Mouse (Mus musculus) ES-CJ7 (cell line): ENCODE measurements around the gene Nat9.

Source experiments
- DNase-seq: peaks from one replicate; pipeline ENCODE4 v3.0.0; 2011; ENCODE audit warnings: low read depth, low spot score

The Nat9 gene

DNA sequence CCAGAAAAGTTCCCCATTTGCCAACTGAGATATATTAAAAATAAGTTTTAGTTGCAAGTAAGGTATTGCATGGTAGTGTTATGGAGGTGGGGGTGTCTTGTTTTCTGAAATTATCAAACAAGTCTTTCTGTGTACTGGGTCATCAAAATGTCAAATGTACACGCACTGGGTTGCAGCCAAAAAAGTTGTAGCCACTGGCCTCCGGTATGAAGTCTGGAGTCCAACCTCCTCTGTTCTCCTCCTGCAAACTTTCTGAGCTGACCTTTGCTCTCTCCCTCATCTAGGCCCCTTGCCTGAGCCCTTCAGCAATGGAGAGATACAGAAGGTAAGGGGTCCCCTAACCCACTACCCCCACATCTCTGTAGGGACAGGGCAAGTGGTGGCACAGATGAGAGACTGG lies 8.9 kb downstream of the Nat9 start:
- no peak for DNase-seq

DNA sequence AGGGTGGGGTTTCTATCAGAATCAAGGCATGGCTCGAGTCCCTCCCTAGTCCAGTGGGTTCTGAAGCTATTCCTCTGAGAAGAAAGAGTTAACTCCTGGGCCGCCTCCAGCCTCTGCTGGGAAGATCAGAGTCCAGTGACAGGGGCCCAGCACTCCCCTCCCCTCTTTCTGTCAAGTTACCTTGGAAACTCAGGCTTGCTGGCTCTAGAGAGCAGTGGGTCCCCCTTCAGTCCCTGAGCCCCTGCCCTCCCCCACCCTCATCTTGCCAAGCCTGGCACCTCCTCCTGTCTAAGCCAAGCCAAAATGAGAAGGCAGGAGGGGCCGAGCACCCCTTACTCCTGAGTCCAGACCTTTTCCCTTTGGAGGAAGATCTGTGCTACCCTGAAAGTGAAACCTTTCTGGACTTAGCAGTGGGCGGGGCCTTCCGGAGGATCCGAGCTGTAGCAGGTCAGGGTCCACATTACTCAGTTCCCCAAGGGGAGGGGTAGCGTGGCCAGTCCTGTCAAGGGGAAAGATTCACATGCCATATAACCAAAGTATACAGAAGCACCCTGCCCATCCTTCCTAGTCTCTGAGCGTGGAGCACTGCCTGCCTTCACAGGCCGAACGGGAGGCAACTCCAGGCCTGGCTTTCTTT lies 10.0 kb downstream of the Nat9 start:
- no peak for DNase-seq

DNA sequence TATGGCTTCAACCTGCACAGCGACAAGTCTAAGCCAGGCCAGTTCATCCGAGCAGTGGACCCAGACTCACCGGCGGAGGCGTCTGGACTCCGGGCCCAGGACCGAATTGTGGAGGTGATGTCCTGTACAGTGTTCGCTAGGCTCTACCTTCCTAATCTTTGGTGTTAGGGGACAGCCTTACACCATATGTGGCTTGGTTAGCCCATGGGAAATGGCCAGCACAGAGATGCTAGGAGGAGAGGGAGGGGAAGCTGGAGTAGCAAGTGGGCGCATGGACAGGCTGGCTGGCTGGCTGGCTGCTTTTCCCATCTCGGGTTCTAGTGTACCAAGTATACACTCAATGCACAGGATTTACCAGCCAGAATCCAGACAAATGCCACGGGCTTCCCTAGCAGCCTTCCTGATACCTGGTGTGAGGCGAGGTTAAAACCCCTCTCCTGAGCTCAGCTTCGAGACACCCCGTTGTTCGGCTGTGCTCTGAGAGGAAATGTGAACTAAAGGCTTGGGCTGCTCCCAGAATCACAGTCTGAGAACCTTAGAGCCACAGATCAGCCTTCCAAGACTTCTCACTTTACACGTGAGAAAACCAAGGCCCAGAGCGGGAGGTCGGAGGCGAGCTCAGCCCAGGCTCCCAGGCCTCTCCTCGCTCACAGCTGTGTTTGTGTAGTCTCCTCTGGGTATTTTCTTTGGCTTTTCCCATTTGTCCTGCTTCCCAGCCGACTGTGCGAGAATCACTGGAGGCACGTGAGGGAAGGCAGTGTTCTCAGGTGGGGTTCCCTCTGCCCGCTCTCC lies 11.1 kb downstream of the Nat9 start:
- no peak for DNase-seq

DNA sequence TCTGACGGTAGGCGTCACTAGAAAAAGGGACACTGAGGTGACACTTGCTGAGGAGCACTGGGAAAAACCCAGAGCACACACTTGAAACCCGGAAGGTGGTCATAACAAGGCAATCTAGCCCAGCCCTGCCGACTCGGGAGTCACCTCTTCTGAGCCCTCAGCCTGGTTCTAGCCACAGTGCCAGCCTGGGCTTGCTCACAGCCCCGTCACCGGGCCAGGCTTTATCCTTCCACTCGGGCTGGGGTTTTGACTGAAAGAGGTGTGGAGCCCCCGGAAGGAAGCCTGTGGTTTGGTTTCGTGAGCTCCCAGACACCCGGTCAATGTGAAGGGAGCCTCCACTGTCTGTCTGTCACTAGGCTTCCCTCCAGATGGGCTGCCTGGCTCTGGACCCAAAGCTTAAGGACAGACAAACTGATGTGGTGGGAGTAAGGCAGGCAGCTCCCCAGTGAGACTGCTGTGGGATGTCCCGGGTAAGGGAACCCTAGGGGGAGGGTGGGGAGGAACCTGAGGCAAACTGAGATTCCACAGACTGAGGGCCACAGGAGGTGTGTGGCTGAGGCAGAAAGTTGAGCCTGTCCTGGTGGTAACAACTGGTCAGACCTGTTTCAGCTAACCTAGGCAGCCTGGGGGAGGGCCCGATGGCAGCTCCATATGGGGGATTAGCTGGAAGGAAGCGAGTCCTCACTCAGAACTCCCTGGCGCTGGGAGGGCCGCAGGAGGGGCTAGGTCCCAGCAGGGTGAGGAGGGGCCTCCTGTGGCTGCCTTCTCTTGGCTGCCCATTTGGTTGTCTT lies 13.9 kb downstream of the Nat9 start:
- DNase-seq: peak; percentile 36

GRCm38 (mm10) chr11:115172825-115173287 lies 14.8 kb downstream of the Nat9 start:
- peak; percentile 72 for DNase-seq

DNA sequence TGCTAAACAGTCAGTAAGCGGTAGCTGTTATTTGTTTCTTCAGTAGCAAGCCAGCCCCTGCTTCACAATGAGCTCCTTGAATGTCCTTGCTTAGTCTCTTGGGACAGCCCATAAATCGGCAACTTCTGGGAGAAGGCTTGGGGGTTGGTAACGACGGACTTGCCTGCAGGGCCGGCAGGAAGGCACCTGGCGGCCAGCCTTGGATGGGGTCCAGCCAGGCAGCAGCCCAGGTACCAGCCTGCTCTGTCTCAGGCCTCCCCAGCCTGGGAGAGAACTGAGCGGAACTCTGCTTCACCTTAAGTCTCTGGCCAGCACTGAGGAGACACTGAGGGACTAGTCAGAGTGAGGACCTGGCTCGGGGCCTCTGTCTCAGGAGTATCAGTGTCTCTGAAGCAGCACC lies 16.5 kb downstream of the Nat9 start:
- no peak for DNase-seq

DNA sequence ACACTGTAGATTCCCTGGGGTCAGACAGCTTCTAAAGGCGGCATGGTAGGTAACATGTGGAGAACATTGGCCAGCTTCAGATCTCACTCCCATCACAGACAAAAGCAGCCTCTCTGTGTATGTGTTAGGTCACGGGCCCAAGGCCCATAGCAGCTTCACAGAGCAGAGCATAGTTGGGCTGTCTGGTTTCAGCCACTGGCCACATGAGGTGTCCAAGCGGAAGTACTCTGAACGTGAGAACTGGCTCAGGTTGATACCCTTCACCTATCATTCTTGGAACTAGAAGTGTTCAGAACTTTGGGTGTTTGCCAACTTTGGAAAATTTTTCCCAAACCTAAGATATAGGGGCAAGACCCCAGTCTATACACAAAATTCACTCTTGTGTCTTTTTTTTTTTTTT lies 18.2 kb downstream of the Nat9 start:
- no peak for DNase-seq

DNA sequence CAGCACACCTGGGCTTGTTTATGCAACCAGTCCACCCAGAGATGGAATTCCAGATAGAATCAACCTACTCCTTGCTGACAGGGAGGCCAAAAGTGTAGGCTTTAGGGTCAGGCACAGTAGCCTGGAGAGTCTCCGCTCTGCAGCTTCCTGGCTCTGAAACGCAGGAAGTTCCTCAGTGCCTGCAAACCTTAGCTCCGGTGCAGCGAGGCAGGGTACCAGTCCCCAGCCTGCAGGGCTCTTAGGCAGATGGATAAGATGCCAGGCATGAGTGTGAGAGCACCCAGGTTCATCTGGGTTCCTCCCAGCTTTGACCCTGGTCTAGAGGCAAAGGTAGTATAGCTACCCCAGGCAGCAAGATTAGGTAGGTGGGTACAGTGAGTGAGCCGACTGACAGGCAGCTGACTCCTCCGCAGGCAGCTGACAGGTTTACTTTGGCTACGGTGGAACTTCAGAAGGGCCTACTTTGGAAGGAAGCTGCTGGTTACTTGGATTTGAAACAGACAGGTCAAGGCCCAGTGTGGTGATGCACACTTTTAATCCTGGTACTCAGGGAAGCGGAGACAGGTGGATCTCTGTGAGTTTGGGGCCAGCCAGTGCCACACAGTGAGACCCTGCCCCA lies 19.9 kb downstream of the Nat9 start:
- no peak for DNase-seq

DNA sequence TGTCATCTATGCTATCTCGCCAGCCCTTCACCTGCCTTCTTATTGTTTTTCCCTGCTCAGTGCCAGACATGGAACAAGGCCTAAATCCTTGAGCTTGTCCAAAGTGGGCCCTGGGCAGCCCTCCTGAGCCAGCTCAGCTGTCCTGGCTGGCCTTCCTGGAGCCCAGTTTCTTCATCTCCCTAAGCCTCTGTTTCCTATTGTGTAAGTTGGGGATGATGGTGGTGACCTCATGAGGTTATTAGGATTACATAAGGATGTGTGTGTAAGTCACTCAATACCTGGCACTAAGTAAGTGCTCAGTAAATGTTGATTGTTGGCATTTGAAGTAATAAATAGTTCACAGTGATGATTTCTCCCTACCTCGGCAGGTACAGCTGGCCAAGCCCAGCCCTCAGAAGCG lies 20.9 kb downstream of the Nat9 start:
- no peak for DNase-seq

DNA sequence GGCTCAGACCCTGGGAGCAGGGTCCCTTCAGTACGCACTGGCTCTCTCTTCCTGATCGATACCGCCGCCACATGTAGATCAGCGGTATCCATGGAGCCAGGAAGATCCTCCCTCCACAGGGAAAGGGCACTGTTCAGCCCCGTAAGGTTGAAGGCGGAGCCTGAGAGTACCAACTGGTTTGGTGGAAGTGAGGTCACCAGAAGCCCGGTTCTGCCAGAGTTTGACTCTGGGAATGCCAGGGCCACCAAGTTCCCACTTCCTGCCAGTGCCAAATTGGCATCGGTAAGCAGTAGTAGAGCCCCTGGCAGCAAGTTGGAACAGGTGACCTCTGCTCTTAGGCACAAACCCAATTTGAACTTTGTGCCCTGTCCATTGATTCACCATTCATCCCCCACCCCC lies 22.7 kb downstream of the Nat9 start:
- peak; percentile 50 for DNase-seq

- DNase-seq: peak; percentile 46
These were observed 23.2 kb downstream of the Nat9 start for GRCm38 (mm10) chr11:115164341-115164975.

GRCm38 (mm10) chr11:115163568-115164150 lies 24.0 kb downstream of the Nat9 start:
- DNase-seq: peak; percentile 65

DNA sequence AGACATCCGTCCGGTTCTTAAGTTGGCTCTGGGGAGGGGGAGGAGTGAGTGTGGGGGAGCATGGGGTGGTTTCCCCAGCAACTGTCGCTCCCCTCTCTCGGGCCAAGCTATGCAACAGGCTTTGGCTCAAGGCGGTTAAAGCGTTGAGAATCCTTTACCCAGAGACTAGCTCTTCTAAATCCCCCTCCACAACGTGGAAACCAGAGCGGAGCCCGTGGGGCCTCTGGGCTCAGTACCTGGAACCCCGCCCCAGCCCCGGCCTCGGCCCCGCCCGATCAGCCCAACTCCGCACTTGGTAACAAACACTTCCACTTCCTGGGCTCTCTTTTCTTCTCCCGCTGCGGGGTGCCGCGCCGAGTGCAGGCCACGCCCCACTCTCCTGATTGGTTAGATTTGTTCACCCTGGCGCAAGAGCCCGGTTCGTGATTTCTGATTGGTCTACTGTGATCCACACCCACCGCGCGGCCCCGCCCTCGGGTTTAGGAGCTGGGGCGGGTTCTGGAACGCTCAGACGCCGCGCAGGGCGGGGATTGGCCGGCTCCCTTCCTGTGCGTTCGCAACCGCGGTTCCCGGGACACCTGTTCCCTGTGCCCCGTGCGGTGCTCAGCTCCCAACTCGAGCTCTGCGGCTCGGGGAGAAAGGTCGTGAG lies 24.7 kb downstream of the Nat9 start, which contains the start of gene Slc9a3r1:
Gene Slc9a3r1 (plus strand): TSS at position 510 of the 649 bp plus-strand sequence.
- peak; percentile 99 for DNase-seq

DNA sequence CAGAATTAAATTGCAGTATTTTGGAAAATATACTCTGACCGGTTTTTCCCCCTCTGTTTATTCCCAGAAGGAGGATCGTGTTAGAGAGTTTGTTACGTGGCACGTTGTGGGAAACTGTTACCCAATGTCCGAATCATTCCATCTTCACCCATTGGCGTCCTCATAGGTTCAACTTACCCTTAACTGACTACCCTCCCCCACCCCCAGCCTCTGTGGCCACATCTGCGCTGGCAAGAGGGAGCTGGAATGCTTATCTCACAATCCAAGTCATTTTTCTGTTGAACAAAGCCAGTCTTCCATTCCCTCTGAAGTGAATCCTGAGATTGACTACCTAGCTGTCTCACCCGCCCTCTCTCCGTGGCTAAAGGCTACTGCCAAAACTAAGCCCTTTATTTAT lies 25.5 kb downstream of the Nat9 start:
- no peak for DNase-seq

DNA sequence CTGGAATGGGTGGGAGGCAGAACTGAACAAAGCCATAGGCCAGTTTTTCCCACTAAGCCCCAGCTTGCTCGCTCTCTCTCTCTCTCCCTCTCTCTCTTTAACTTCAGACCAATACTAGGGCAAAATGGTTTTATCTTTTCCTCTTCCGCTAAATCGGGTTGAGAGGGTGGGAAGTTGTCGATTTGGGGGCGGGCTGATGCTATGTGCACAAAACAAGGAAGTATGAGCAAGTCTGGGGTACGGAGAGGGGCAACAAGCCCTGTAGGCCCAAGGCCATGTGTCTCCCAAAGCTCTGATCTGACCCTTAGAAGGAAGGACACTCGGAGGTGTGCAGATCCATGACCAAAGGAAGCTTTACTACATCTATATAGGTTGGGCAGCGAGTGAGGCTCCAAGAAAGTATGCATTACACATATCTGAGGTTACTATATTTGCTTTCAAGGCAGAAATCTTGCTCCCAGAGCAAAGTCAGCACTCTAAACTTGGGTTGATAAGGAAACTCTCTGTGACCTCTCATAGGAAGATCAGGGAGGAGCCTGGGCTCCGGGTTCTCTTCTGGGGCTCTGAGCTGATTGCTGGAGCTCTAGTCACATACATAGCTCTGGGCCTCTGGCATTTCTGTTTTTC lies 26.0 kb downstream of the Nat9 start:
- no peak for DNase-seq

GRCm38 (mm10) chr11:115160883-115161577 lies 26.6 kb downstream of the Nat9 start:
- DNase-seq: peak; percentile 73

- peak; percentile 87 for DNase-seq
These were observed 27.5 kb downstream of the Nat9 start for GRCm38 (mm10) chr11:115160016-115160797.

DNA sequence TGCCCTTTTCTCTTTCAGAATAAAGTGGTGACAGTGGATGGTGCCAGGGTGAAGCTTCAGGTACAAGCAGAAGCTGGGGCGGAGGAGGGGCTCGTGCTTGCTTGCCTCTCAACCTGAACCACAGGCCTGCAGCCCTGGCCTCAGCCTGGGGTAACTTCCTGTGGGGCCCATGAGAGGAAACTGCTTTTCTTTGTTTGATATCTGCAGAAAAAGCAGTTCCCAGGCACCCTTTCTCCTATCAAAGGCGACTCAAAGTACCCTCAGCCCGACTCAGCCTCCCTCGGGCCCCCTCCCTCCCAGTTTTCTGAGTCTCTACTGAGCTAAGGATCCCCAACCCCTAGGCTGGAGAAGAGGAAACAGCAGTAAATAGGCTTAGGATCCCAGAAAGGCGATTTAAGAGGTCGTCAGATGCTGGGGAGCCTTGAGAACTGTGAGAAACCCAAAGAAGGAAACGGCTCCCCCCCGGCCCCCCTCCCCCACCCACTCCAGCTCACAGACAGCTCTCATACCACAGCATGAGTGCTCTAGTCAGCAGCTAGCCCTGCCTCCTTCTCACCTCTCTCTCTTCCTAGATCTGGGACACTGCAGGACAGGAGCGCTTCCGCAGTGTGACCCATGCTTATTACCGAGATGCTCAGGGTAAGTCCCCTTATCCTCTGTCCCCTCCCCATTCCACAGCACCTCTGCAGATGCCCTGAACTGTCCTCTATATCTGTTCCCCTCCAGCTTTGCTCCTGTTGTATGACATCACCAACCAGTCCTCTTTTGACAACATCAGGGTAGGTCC lies 29.5 kb downstream of the Nat9 start:
- no peak for DNase-seq
